Mouse (Mus musculus): ENCODE measurements around the gene Cwh43. TPM values are rescaled to one million over a fixed set of nuclear protein-coding genes. Genes with fewer than 3 reads are reported as not detected.
"Not testable (repeated sequence)": the region's sequence is repeated elsewhere in the genome, so short reads cannot be mapped to it uniquely, and the experiment has no call there.

The Cwh43 gene
- polyA plus RNA-seq, 1 experiment from 2014 or later, result 0.48 TPM

DNA sequence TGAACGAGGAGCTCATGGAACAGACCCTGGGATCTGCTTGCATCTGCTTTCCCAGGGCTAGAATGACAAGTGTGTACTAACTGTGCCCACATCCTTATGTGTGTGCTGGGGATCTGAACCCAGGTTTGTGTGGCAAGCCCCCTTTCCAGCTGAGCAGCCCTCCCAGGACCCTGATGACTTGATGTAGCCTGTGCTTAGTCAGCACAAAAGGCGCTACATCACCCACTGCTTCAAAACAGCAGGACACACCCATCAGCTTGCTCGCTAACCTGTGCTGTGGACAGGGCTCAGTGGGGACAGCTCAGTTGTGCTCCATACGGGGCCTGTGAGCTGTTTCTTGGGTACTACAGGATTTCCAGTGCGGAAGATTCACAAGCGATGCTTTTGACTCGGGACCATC lies 28.9 kb downstream of the Cwh43 start:
- Histone ChIP-seq H3K36me3 (no peaks in the 10 kb centered on the region), H3K9me3 (no peaks in the 10 kb centered on the region), H3K4me2 (no peak overlapping the region), H3K4me3 (no peak overlapping the region), H3K9ac (no peak overlapping the region), H3K27ac (no peak overlapping the region), H3K27me3 (no peaks in the 10 kb centered on the region), H3K4me1 (no peaks in the 10 kb centered on the region)
- WGBS, result 74% methylated on average over 7 of the region's 7 CpGs
- no peak for ATAC-seq (ENCODE audit: insufficient number of reproducible peaks, insufficient read depth, low FRiP score, low TSS enrichment, low read depth)

DNA sequence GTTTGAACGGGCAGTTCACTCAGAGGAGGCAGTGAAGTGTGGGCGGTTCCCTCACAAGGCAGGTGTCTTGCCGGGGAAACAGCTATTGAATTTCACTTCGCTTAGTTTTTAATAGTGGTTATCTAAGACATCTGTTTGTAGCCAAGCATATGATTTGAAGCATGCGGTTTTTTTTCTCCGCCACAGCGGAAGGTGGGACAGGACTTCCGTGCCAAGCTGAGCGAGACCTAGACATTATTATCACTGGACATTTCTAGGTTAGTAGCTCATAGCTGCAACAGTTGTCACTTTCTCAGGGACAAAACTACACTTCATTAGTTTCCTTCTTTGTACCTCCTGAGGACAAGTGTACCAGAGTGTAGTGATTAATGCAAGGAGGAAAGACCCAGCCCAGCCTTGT lies 36.3 kb downstream of the Cwh43 start:
- Histone ChIP-seq H3K36me3 (no peaks in the 10 kb centered on the region), H3K4me2 (0 out of 2 replicates have a peak overlapping the region, but pooled peaks have one; percentile 5), H3K4me3 (no peak overlapping the region), H3K27me3 (no peaks in the 10 kb centered on the region), H3K9me3 (no peaks in the 10 kb centered on the region), H3K4me1 (no peaks in the 10 kb centered on the region), H3K9ac (no peak overlapping the region), H3K27ac (no peak overlapping the region)
- no peak for ATAC-seq (ENCODE audit: insufficient number of reproducible peaks, insufficient read depth, low FRiP score, low TSS enrichment, low read depth)
- 38% methylated on average over 9 of the region's 9 CpGs for WGBS

DNA sequence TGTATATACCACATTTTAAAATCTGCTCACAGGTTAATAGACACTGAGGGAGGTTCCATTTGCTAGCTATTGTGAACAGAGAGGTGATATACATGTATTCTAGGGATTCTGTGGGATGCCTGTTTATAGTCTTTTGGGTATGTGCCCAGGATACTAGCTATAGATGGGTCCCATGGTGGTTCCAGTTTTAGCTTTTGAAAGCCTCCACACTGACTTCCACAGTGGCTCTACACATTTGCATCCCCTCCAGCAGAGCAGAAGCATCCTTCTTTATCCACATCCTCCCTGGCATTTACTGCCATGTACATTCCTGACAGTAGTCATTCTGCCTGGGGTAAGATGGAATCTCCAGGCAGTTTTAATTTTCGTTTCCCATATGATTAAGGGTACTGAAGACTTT lies 44.4 kb downstream of the Cwh43 start:
- H3K4me2 ChIP-seq, result no peak overlapping the region
- H3K27me3 ChIP-seq, result no peaks in the 10 kb centered on the region
- no peak for ATAC-seq (ENCODE audit: insufficient number of reproducible peaks, insufficient read depth, low FRiP score, low TSS enrichment, low read depth)
- WGBS, result 50% methylated on average over 1 of the region's 1 CpGs
- H3K4me3 ChIP-seq, result no peak overlapping the region
- no peaks in the 10 kb centered on the region for H3K9me3 ChIP-seq
- no peak overlapping the region for H3K27ac ChIP-seq
- no peaks in the 10 kb centered on the region for H3K4me1 ChIP-seq
- no peak overlapping the region for H3K9ac ChIP-seq
- H3K36me3 ChIP-seq, result no peaks in the 10 kb centered on the region

DNA sequence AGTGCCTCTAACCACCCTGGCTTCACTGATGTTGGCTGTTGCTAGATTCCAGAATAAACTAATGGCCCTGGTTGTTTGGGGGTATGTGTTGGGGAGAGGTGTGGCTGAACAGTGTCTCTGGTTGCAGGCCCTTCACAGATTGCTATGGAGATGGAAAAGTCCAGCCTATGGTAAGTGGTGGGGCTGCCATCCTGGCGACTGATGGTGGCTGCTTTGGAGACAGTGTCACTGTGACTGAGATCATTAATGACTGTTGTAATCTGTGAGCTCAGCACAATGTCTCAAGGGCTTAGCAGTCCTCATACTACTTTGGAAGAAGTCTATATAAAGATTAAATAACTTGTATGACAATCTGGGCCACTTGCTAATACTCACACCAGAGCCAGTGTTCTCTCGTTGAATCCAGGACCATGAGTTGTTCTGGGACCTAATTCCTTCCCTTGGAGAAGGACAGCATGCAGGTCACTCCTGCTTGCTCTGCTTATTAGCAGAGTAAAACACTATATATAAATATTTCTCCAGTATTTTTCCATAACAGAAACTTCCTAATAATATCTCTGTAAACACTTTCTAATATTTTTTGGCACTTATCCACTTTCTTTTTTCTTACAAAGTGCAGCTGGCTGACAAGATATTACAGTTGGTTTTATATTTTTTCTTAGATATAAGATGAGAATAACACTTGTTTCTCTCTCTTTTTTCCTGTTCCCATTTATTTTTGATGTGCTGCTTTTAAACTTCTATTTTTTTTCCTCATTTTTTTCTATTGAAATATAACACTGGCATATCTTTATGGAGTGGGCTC lies 48.8 kb downstream of the Cwh43 start:
- 69% methylated on average over 2 of the region's 2 CpGs for WGBS
- Histone ChIP-seq H3K4me3 (no peak overlapping the region), H3K4me2 (no peak overlapping the region)

DNA sequence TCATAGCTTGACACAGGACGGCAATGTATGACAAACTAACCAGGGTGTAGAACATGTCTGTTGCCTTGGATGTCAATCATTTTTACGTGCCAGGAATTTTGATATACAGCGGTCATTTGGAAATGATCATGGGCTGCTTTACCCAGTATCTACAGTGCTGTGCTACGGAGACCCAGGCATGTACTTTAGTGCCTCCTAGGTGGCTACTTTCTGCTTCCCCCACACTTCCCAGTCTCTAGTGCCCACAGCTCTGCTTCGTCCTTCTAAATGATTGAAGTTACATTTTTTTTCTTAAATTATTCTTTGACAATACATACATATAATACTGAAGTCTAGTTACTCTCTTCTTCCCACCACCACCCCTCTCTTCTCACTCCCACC lies 49.4 kb downstream of the Cwh43 start:
- Histone ChIP-seq H3K9me3 (no peaks in the 10 kb centered on the region), H3K27ac (no peak overlapping the region), H3K4me3 (no peak overlapping the region), H3K4me1 (no peaks in the 10 kb centered on the region), H3K27me3 (no peaks in the 10 kb centered on the region), H3K9ac (no peak overlapping the region), H3K36me3 (no peaks in the 10 kb centered on the region), H3K4me2 (no peak overlapping the region)
- 78% methylated on average over 5 of the region's 5 CpGs for WGBS
- no peak for ATAC-seq (ENCODE audit: insufficient number of reproducible peaks, insufficient read depth, low FRiP score, low TSS enrichment, low read depth)

More for the DNA sequence above, 48.8 kb downstream of the Cwh43 start:
- no peaks in the 10 kb centered on the region for H3K27me3 ChIP-seq
- no peaks in the 10 kb centered on the region for H3K36me3 ChIP-seq
- no peaks in the 10 kb centered on the region for H3K4me1 ChIP-seq
- no peak overlapping the region for H3K9ac ChIP-seq
- ATAC-seq (ENCODE audit: insufficient number of reproducible peaks, insufficient read depth, low FRiP score, low TSS enrichment, low read depth), result no peak
- H3K9me3 ChIP-seq, result no peaks in the 10 kb centered on the region
- no peak overlapping the region for H3K27ac ChIP-seq

DNA sequence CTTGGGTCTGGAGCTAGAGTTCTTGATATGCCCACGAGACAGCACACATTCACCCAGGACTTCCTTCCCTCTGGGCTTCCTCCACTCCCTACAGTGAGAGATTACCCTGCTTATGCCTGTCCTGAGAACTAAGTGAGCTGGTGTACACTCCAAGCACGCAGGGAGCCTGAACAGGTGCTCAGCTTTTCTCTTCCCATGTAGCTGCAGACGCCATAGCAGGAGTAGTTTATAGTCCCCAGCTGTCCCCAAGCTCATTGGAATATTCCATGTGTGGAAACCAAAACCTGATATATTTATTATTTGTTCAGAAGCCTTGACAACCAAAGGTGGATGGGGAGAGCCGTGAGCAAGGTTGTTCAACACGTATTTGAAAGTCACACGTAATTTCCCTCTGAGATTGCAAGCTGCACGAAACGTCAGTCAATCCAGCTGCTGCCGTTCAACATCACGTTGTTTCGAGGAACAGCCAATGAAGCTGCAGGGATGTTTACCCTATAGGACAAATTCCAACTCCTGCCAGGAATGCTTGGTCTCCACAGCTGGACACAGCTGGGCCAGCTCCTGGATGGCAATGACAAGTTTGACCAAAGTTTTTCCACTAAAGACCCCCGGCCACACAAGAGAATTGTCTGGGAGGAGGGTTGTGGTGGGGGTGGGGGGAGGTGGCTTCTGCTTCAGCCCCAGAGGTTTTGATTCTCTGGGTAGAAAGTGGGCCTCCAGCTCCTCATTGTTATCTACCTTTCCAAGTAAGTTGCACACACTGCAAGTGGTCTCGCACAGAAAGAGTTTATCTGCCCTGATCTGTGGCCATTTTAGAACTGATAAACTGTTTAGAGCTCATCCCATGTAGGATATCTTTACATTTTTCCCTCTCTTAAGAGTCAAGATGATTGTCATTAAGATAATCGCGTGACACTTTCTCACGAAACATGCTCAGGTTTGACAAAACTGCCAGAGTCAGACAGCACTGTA lies 62.9 kb downstream of the Cwh43 start:
- WGBS, result 85% methylated on average over 16 of the region's 16 CpGs
- Histone ChIP-seq H3K27ac (no peak overlapping the region), H3K9ac (no peak overlapping the region), H3K9me3 (no peaks in the 10 kb centered on the region), H3K36me3 (no peaks in the 10 kb centered on the region), H3K27me3 (no peaks in the 10 kb centered on the region), H3K4me2 (no peak overlapping the region), H3K4me1 (no peaks in the 10 kb centered on the region), H3K4me3 (no peak overlapping the region)
- no peak for ATAC-seq (ENCODE audit: insufficient number of reproducible peaks, insufficient read depth, low FRiP score, low TSS enrichment, low read depth)

DNA sequence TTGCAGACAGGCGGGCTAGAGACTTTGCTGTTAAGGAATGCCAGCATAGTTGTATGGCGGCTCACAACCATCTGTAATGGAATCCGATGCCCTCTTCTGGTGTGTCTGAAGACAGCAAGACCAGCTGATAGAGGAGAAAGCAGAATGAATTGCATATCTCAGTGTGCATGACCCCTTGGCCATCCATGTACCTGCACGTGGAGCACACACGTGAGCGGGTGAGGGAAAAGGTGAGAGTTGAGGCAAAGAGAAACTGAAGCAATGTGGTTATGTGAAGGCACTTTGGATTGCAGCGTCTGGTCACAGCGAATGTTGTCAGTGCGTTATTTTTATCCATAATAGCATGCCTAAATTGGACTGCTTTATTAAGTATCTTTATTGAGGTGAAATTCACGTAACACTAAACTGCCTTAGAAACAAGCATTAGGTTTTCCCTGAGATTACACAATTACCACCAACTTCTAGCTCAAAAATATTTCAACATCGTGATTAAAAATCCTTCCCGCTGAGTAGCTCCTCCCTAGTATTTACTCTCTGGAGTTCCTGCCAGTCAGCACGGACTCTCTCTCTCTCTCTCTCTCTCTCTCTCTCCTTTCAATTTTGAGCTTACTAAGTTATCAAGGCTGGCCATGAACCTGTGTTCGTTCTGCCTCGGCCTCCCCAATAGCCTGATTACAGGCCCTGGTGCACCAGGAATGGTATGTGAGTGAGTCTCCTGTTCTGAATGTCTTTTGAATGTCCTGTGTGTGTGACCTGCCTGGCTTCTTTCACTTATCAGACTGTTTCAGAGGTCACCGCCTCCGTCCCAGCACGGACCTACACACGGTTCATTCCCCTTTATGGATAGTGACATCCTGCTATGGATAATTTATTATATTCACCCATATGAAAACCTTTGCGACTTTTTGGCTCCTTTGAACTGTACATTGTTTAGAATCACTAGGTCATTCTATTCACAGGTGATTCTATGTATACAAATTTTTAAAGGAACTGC lies 68.8 kb downstream of the Cwh43 start:
- H3K4me2 ChIP-seq, result no peak overlapping the region
- no peaks in the 10 kb centered on the region for H3K36me3 ChIP-seq
- H3K9me3 ChIP-seq, result no peaks in the 10 kb centered on the region
- H3K27me3 ChIP-seq, result no peaks in the 10 kb centered on the region
- no peak overlapping the region for H3K4me3 ChIP-seq
- no peak overlapping the region for H3K9ac ChIP-seq
- no peaks in the 10 kb centered on the region for H3K4me1 ChIP-seq
- H3K27ac ChIP-seq, result no peak overlapping the region
- WGBS, result 87% methylated on average over 20 of the region's 20 CpGs
- no peak for ATAC-seq (ENCODE audit: insufficient number of reproducible peaks, insufficient read depth, low FRiP score, low TSS enrichment, low read depth)

DNA sequence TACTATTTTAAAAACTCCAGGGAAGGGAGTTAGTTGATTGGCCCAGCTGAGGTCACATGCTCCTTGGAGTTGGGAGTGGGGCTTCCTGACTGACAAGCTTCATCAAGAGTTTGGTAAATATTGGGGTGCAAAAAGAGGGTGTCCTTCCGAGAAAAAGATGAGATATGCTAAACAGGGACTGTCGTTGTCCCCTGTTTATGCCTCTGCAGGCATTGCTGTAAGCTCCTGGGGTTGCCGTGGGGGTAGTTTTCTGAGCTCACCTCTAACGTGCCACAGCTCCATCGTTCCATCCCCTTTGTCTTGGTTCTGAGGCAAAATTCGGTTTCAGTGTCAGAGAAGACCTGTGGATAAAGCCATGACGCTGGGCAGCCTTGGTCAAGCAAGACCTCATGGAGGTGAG lies 74.8 kb downstream of the Cwh43 start, which contains the start of gene Dcun1d4:
TSS of gene Dcun1d4 (plus strand) at position 301 of the 400 bp plus-strand sequence.
- Histone ChIP-seq H3K27me3 (no peaks in the 10 kb centered on the region), H3K4me2 (no peak within 1 kb of the TSS), H3K4me1 (no peaks in the 10 kb centered on the region), H3K4me3 (no peak within 1 kb of the TSS), H3K36me3 (no peaks in the 10 kb centered on the region), H3K9ac (no peak within 1 kb of the TSS), H3K27ac (no peak within 1 kb of the TSS), H3K9me3 (no peaks in the 10 kb centered on the region)
- no peak for ATAC-seq (ENCODE audit: insufficient number of reproducible peaks, insufficient read depth, low FRiP score, low TSS enrichment, low read depth)
- WGBS, result 82% methylated on average over 7 of the region's 7 CpGs

DNA sequence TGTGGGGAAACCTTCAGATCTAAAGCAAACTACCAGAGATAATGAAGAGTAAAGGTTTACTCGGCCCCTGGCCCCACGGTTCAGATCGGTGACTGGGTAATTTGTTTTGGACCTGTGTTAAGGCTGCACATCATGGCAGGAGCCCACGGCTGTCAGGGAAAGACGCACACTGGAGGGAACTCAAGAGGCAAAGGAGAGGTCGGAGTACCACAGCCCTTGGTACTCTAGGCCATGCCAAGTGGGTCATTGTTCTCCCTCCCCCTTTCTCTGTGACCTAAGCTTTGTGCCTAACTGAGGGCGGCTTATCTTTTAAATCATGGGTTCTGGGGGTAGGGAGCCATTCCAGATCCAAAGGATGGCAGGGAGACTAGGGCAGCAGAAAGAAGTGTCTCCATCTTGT lies 75.5 kb downstream of the Cwh43 start:
- Histone ChIP-seq H3K27me3 (no peaks in the 10 kb centered on the region), H3K4me1 (no peaks in the 10 kb centered on the region), H3K27ac (no peak overlapping the region), H3K9ac (no peak overlapping the region), H3K36me3 (no peaks in the 10 kb centered on the region), H3K4me2 (no peak overlapping the region), H3K9me3 (no peaks in the 10 kb centered on the region), H3K4me3 (no peak overlapping the region)
- 87% methylated on average over 7 of the region's 7 CpGs for WGBS
- ATAC-seq (ENCODE audit: insufficient number of reproducible peaks, insufficient read depth, low FRiP score, low TSS enrichment, low read depth), result no peak

DNA sequence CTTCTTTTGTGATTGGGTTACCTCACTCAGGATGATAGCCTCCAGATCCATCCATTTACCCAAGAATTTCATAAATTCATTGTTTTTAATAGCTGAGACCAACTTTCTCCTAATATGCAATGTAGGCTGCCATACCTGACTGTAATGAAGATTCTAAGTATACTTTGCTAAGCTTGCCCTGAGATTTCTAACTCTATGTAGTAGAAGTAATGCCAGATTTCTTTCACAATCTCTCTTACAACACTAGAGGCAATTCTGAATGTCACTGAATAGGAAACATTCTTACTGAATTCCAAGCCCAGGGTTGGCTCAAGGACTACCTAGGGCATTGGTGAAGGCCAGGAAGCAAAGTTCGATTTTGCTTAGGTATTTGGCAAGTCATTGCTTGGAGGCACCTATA lies 76.5 kb downstream of the Cwh43 start:
- H3K27me3 ChIP-seq; H3K9ac ChIP-seq; H3K36me3 ChIP-seq; H3K4me1 ChIP-seq; H3K9me3 ChIP-seq; H3K4me2 ChIP-seq; H3K27ac ChIP-seq; ATAC-seq (ENCODE audit: insufficient number of reproducible peaks, insufficient read depth, low FRiP score, low TSS enrichment, low read depth); H3K4me3 ChIP-seq: not testable (repeated sequence)
- 87% methylated on average over 1 of the region's 1 CpGs for WGBS

DNA sequence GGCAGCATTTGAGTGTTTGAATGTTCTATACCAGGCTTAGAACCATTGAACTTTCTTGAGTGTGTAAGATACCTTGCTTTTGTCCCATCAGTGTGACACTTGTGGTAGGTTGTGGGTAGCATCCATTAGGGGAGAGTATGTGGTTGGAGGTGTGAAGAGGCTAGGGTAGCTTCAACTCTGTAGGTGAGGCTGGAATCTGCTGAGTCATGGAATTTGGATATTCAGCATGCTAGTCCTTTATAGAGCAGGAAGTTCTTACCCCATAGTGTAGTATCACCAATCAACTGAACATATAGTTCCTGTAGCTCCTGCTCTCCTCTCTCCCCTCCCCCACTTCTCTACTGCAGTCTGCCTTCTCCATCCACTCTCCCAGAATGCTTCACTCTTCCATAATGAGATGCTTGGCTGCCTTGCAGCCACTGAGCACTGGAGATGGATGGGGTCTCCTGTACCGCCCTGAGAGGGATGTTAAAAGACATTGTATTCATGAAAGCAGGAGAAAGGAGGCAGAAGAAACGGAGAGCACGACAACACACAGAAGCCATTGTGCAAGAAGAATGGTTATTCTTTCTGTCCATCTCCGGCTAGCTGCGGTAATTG lies 78.2 kb downstream of the Cwh43 start:
- WGBS, result 68% methylated on average over 5 of the region's 5 CpGs
- H3K27ac ChIP-seq, result no peak overlapping the region
- H3K4me1 ChIP-seq, result no peaks in the 10 kb centered on the region
- no peaks in the 10 kb centered on the region for H3K27me3 ChIP-seq
- no peak overlapping the region for H3K4me2 ChIP-seq
- no peak overlapping the region for H3K4me3 ChIP-seq
- no peak overlapping the region for H3K9ac ChIP-seq
- H3K9me3 ChIP-seq, result no peaks in the 10 kb centered on the region
- no peaks in the 10 kb centered on the region for H3K36me3 ChIP-seq
- ATAC-seq (ENCODE audit: insufficient number of reproducible peaks, insufficient read depth, low FRiP score, low TSS enrichment, low read depth), result no peak
